Mouse (Mus musculus) spleen, adult 10 weeks (tissue): Measurements from ENCODE around the gene Fbxo11. TPM values are rescaled to one million over a fixed set of nuclear protein-coding genes. Genes with fewer than 3 reads are reported as not detected.

ENCODE experiments used
- polyA plus RNA-seq: library from polyadenylated mRNA; stranded (reverse); fragments of 350-450 nt; fragmentation: Illumina TruSeq; extraction: RNeasy Lipid Tissue Mini Kit (QIAGEN cat#74804); gene quantifications from one replicate; pipeline ENCODE4 v1.2.3, GENCODE M21; 2015; ENCODE audit warnings: low replicate concordance; ENCODE audit not compliant: insufficient read depth

The Fbxo11 gene
- polyA plus RNA-seq, result 118 TPM

DNA sequence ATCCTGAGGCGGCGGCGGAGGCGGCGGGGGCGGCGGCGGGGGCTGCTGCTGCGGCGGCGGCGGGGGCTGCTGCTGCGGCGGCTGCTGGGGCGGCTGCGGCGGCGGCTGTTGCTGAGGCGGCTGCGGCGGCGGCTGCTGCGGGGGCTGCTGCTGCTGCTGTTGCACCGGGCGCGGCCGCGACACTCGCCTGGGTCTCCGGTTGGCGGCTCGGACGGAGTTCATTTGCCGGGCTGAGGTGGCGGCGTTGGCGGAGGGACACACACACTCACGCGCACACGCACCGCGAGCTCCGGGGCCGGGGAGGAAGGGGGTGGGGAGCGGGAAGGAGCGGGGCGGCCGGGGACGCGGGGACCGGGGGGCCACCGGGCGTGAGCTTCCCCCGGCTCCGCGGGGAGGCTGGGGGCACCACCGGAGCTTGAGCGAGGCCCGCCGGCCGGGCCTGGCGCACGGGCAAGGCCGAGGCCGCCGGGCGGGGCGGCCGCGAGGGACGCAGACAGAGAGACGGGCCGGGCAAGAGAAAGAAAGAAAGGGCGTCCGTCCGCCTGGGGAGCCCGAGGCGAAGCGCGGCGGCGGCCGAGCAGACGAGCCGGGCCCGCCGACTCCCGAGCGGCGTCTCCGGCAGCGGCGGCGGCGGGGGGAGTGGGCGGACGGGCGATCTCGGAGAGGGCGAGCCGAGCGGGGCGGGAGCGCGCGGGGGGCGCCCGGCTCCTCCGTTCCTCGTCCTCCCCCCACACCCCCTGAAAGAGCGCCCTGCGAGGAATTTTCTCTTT lies at the start of gene Fbxo11:
Gene Fbxo11, minus strand, starts transcription at position 261 of the 770 bp plus-strand sequence.

GRCm38 (mm10) chr17:87974629-87975228 lies 90.4 kb downstream of the Fbxo11 start, which contains the start of gene Msh6:
TSS of gene Msh6 (plus strand) at chr17:87975062.

Other genes starting within 250 kb of the Fbxo11 start
- not detected for gene Rpl36-ps4, start 144.3 kb downstream of the Fbxo11 start, polyA plus RNA-seq
- gene Msh6, start 90.2 kb downstream of the Fbxo11 start, polyA plus RNA-seq, result 40.6 TPM